Mouse (Mus musculus): ENCODE data around the gene Lrrtm4.
A peak's percentile ranks its signal among the peaks of the same experiment; 100 is the strongest.

Lrrtm4 gene

GRCm38 (mm10) chr6:80331751-80332150 lies 313.1 kb downstream of the Lrrtm4 start:
- no peak for DNase-seq

GRCm38 (mm10) chr6:80352307-80352706 lies 333.6 kb downstream of the Lrrtm4 start:
- no peak for DNase-seq

GRCm38 (mm10) chr6:80357092-80357491 lies 338.4 kb downstream of the Lrrtm4 start:
- no peak for DNase-seq

- DNase-seq = no peak
These were observed 344.9 kb downstream of the Lrrtm4 start for GRCm38 (mm10) chr6:80363593-80363992.

- no peak for DNase-seq
These were observed 347.9 kb downstream of the Lrrtm4 start for GRCm38 (mm10) chr6:80366532-80366931.

- DNase-seq = no peak
These were observed 370.9 kb downstream of the Lrrtm4 start for GRCm38 (mm10) chr6:80389571-80389970.

- DNase-seq = no peak
These were observed 388.1 kb downstream of the Lrrtm4 start for GRCm38 (mm10) chr6:80406757-80407156.

- DNase-seq = no peak
These were observed 421.5 kb downstream of the Lrrtm4 start for GRCm38 (mm10) chr6:80440135-80440534.

- DNase-seq = no peak
These were observed 451.9 kb downstream of the Lrrtm4 start for GRCm38 (mm10) chr6:80470546-80470945.

- peak; percentile 57 for DNase-seq
These were observed 457.5 kb downstream of the Lrrtm4 start for GRCm38 (mm10) chr6:80476153-80476552.

- DNase-seq = no peak
These were observed 526.3 kb downstream of the Lrrtm4 start for GRCm38 (mm10) chr6:80545017-80545416.

GRCm38 (mm10) chr6:80549907-80550306 lies 531.2 kb downstream of the Lrrtm4 start:
- DNase-seq = no peak

GRCm38 (mm10) chr6:80553398-80553797 lies 534.7 kb downstream of the Lrrtm4 start:
- no peak for DNase-seq

GRCm38 (mm10) chr6:80554991-80555390 lies 536.3 kb downstream of the Lrrtm4 start:
- no peak for DNase-seq

- DNase-seq = no peak
These were observed 558.5 kb downstream of the Lrrtm4 start for GRCm38 (mm10) chr6:80577227-80577626.

GRCm38 (mm10) chr6:80582225-80582624 lies 563.5 kb downstream of the Lrrtm4 start:
- DNase-seq = no peak

- DNase-seq = no peak
These were observed 571.1 kb downstream of the Lrrtm4 start for GRCm38 (mm10) chr6:80589776-80590175.

GRCm38 (mm10) chr6:80619508-80619907 lies 600.8 kb downstream of the Lrrtm4 start:
- DNase-seq = no peak

- peak; percentile 76 for DNase-seq
These were observed 604.1 kb downstream of the Lrrtm4 start for GRCm38 (mm10) chr6:80622676-80623334.

GRCm38 (mm10) chr6:80625509-80625908 lies 606.8 kb downstream of the Lrrtm4 start:
- DNase-seq = no peak

- peak; percentile 31 for DNase-seq
These were observed 644.1 kb downstream of the Lrrtm4 start for GRCm38 (mm10) chr6:80662729-80663128.

- DNase-seq = no peak
These were observed 645.4 kb downstream of the Lrrtm4 start for GRCm38 (mm10) chr6:80664039-80664438.

GRCm38 (mm10) chr6:80704183-80704582 lies 685.5 kb downstream of the Lrrtm4 start:
- no peak for DNase-seq

- no peak for DNase-seq
These were observed 701.8 kb downstream of the Lrrtm4 start for GRCm38 (mm10) chr6:80720468-80720867.

- DNase-seq = no peak
These were observed 714.7 kb downstream of the Lrrtm4 start for GRCm38 (mm10) chr6:80733416-80733815.
